Mouse (Mus musculus): ENCODE measurements at regions not wholly inside any gene's neighbourhood (a gene's known extent, or its start where the extent isn't known, plus 50 kb on each side); places are given as distances from the start of the nearest gene placed in this dataset.

DNA sequence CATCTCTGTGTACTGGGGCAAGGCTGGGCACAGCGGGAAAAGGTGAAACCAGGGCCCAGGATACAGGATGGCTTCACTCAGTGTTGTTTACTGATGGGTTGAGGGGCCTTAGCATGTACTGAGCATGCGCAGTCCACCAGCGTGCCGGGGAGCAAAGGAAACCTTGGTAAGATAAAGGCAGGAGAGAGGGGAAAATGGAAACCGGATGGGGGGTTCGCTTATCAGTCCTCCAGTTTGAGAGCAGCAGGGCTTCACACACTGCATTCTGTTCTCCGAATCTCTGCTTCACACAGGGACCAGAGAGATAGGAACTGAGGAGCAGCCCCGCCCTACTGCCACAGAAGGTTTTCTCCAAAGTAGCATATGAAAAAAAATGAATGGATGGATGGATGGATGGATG lies 127.6 kb upstream of the Pabpc6 start:
- no peak for ATAC-seq (replicated peaks; ENCODE audit: insufficient number of reproducible peaks, low FRiP score, low TSS enrichment, poor library complexity, severe bottlenecking)

DNA sequence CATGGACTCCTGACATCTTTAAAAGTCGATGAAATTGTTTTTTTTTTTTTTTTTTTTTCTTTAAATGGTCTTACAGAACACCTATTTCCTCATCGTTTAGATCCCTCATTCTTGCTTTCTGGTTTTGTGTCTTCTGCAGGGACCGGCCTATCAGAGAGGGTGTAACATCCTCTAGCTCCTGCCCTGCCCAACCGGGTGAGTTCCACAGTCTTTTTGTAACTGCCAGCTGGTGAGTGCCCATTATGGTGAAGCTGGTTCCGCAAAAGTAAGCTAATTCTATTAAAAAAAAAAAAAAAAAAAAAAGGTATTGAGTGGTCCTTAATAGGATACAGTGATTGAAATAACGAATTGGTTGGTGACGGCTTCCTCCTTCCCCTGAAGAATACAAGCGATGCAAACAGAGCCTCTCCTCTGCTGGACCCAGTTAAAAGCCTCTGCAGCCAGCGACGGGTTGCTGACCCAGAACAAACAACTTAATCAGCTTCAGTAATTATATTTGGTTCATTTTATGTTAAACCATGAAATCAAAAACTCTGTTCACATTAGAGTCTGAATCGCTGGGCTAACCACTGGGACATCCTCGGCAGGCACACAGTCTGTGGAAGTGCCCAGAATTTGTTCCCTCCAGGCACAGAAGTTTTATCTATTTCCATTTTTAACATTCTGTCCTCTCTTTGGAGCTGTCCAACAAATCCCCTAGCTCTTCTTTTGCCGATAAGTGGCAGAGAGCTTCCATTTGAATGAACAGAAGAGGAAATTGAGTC lies 126.9 kb upstream of the Pabpc6 start:
- no peak for ATAC-seq (replicated peaks; ENCODE audit: insufficient number of reproducible peaks, low FRiP score, low TSS enrichment, poor library complexity, severe bottlenecking)

DNA sequence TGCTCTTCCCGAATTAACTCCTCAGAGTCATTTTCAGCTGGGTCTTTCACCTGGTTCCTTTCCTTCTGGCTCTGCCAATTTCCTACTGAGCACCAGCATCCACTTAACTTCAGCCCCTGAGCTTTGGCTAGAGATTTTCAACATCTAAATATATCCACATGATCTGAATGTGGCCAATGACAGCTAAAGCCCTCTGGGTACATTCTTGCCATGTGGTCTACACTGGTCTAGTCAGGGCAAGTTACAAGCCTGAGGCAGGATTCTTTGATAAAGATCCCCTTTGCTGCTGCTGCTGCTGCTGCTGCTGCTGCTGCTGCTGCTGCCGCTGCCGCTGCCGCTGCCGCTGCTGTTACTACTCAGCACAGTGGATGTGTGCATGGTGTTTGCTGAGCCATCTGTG lies 109.3 kb upstream of the Pabpc6 start:
- ATAC-seq (replicated peaks; ENCODE audit: insufficient number of reproducible peaks, low FRiP score, low TSS enrichment, poor library complexity, severe bottlenecking) = no peak

DNA sequence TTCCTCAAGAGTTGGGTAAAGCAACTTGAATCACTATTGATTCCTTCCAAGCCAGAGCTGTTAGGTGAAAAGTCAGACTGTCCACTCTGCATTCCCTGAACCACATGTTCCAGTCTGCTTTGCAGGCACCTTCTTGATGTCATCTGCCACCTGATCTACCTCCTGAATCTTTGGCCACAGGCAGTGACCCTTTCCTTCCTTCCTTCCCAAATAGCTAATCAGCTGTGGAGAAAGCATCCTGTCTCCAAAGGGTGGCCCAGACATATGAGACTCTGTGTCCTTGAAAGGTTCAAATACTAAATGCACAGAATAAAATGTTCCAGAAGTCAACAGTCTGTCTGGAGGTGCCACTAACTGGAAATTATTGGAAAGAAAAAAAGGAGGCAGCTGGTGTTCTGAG lies 107.6 kb upstream of the Pabpc6 start:
- ATAC-seq (replicated peaks; ENCODE audit: insufficient number of reproducible peaks, low FRiP score, low TSS enrichment, poor library complexity, severe bottlenecking) = no peak

DNA sequence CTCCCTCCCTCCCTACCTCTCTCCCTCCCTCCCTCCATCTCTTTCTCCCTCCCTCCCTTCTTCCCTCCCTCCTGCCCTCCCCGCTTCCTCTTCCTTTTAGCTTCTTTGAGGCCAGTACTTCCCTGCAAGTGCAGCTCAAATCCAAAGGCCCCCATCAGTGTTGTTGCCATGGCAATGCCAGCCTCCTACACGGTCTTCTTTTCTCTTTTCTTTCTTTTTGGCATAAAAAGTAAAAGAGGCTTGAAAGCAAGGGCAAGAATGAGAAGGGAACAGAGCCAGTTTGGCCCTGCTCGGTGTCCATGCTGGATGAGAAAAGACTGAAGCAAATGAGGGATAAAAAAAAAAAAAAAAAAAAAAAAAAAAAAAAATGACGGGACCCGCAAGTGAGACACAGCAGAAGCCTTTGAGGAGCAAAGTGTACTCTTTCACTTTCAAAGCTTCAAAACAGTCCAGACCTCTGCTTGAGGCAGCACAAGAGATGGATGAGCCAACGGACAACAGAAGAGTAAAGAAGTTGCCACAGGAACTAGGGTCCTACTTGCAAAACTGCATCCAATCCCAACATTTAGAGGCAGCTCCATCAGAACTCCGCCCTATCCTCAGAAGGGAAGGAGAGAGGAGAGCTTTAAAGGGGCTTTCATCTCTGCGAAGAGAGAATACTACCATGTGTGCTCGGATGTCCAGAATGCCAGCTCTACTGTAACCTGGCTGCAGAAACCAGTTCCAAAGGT lies 106.9 kb upstream of the Pabpc6 start:
- ATAC-seq (replicated peaks; ENCODE audit: insufficient number of reproducible peaks, low FRiP score, low TSS enrichment, poor library complexity, severe bottlenecking) = no peak

DNA sequence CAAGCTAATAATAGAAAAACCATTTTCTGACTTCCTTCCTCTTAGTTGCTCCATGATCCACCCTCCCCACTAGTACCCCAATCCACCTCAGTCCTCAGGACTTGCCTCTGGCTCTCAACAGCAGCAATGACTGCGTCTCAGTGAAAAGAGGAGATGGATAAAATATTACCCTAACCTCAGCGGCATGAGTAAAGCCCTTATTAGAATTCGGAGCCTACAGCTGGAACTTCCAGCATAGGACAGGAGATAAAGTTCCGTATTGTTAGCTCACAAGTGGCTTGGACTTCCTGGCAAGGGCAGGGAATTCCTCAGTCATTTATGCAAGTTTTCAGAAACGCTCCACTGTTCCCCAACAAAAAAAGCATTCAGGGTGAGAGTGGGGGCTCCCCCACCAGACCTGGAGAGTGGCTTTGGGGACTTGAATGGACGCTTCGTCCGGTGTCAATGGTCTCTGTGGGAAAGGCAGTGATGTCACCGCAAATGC lies 106.2 kb upstream of the Pabpc6 start:
- ATAC-seq (replicated peaks; ENCODE audit: insufficient number of reproducible peaks, low FRiP score, low TSS enrichment, poor library complexity, severe bottlenecking) = no peak

DNA sequence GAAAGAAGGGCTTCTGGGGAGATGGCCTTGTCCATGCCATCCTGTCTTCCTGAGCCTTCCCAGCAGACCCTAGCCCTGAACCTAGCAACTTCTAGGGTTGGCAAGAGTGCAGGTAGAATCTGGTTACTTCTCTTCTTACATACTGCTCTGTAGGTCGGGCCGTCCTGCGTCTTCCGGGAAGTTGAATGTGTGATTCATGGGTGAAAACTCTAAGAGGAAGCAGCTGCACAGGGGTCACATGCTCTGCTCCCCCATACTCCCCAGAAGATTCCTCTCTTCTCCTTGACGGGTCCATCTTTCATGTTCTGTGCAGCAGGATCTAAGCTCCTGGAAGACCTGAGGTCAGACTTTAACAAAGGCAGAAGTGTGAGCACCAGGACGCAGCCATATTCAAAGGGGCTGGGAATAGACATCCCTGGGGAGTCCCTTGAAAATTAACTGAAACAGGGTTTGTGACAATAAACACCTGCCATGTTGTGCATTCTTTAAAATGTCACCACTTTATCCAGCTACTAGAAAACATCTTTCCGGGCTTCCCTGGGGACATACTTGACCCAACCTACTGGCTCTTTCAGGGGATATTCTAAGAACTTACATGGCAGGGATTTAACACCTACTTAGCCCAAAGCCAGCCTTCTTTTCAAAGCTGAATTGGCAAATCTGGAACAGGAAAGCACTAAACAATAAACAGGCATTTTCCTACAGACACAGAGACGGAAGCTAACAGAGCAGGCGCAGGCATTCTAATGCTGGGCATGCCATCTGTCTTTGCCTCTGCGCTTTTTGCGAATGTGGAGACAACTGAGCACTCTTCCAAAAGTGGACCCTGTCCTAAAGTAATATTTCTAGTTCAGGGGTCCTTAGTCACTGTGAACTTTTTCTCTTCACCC lies 105.5 kb upstream of the Pabpc6 start:
- ATAC-seq (replicated peaks; ENCODE audit: insufficient number of reproducible peaks, low FRiP score, low TSS enrichment, poor library complexity, severe bottlenecking) = 0 out of 2 replicates have a peak, but pooled peaks have one; percentile 41

DNA sequence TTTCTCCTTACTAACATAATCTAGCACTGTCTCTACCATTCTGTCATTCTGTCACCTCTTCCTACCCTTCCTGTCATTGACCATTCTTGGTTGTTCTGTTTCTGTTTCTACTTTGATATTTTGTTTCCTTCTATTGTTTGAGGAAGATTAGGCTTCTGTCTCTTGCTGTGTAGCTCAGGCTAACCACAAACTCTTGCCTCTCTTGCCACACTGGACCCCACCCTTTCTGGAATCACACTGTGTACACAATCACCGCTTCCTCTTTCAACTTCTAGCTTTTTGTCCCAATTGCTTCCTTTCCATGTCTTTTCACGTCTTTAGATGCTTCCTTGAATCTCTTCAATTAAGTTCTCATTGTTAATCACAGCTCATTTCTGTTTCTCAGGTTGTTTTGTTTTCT lies 104.2 kb upstream of the Pabpc6 start:
- peak; percentile 91 for ATAC-seq (replicated peaks; ENCODE audit: insufficient number of reproducible peaks, low FRiP score, low TSS enrichment, poor library complexity, severe bottlenecking)

DNA sequence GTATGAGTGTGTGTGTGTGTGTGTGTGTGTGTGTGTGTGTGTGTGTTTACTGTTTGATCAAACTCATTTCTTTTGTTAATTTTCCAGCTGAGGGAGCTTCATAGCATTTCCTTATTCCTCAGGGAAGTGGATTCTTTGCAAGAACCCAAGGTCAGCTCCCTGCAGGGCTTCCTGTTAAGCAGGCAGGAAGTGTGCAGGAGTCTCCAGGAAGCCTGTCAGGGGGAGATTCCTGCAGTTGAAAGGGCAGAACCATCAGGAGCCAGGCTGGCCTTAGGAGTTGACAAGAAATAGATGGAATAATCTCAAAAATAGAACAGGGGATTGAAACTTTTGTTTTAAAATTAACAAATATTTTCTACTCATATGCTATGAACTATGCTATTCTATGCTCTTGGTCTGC lies 98.8 kb upstream of the Pabpc6 start:
- no peak for ATAC-seq (replicated peaks; ENCODE audit: insufficient number of reproducible peaks, low FRiP score, low TSS enrichment, poor library complexity, severe bottlenecking)

DNA sequence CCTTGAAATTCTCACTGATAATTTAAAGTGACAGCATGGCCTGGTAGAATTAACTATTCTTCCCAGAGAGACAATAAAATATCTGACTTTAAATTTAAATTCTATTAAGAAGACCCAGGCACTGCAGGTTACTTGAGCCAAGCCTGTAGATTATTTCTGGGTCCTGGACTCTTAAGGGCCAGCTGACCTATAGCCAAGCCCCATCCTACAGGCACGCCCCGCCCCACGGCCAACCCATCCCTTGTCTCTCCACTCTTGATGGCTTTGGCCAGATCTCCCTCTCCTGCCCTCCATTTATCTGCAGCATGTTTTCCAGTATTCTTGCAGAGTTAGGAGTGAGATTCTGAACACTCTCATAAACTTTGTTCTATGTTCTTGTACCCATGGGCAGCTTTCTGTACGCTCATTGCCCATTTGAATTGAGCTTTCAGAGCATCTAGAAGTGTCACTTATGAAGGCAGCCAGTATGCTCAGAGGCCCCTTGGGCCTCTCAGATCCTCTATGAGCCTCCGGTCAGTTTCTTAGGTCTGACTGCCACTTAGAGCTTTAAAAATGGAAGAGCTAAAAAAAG lies 96.2 kb upstream of the Pabpc6 start:
- no peak for ATAC-seq (replicated peaks; ENCODE audit: insufficient number of reproducible peaks, low FRiP score, low TSS enrichment, poor library complexity, severe bottlenecking)

DNA sequence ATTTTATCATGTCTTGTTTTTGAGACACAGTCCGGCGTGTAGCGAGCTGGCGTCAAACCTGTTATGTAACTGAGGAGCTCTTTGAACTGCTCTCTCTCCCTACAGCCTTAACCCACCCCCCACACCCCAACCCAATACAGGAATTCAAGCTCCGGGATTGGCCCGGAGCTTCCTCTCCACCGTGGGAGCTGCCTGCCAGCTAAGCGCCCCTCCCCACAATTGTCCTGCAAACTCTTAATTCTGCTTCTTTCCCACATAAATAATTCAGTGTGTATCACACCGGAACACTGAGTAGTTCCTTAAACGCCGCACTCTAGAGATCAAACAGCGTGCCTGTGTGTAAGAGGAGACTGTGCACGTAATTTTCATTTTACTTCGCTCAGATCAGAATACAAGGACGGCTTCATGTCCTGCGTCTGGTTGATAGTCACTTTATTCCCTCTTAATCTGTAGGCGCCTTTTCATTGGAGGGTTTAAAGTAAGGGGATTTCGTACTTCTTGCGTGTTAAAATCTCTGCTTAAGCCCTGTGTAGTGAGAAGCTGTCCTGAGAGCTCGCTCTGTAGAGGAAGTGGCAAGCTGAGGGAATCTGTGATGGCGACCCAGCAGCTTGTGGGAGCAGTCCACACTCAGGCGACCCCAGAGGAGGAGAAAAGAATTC lies 95.3 kb upstream of the Pabpc6 start:
- ATAC-seq (replicated peaks; ENCODE audit: insufficient number of reproducible peaks, low FRiP score, low TSS enrichment, poor library complexity, severe bottlenecking) = no peak

DNA sequence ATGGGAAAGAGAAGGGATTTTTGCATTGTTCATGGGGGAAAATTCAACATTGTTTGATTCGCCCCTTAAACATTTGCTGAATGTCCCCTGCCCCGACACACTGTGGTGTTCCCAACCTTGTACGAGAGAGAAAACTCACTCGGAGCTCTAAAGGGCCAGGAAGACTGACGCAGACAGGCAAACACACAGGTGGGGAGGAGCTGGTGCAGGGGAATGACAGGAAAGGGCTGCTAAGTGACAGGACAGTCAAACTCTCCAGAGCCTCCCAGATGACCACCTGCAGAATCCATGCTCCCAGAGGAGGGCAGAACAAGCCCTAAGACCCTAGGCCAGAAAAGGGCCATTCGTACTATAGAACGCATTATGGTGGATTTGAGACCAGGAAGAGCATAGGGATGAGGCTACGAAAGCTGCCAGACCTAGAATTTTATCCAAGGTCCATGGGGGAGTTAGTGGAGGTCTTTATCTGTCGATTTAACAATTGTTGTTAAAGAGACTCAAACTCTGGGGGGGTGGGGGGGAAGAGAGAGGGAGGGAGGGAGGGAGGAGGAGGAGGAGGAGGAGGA lies 94.6 kb upstream of the Pabpc6 start:
- 0 out of 2 replicates have a peak, but pooled peaks have one; percentile 3 for ATAC-seq (replicated peaks; ENCODE audit: insufficient number of reproducible peaks, low FRiP score, low TSS enrichment, poor library complexity, severe bottlenecking)

DNA sequence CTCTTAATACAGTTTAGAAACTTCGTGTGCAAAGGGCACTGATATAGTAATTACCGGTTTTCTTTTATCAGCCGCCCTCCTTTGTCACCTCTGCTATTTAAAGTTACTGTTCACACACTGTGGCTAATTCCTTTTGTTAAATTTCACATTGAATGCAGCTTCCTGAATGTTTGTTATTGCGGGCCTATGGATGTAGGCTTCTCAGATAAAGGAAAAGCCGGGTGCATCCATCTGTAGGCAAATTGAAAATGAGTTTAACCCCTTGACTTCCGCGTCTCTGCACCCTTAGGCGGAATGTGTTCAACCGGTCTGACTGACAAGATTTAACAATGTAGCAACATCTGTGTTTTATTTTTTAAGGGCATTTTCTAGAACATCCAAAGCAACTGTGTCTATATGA lies 93.6 kb upstream of the Pabpc6 start:
- no peak for ATAC-seq (replicated peaks; ENCODE audit: insufficient number of reproducible peaks, low FRiP score, low TSS enrichment, poor library complexity, severe bottlenecking)

DNA sequence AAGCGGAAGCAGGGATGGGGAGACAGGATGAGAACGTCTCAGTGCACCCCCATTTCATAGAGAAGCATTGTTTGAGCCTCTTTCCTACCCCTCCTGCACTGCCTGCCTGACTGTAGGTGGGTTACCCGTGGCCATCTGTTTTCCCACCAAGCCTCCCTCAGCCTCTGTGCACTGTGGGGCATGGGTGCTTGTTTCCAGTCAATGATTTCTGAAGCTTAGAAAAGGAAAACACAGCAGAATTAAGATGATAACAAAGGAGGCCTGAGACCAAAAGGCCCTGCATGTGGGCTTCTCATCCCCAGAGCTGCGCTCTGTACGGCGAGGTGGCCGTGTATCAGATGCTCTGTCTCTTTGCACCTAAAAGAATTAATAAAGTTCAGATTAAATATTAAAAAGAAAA lies 92.9 kb upstream of the Pabpc6 start:
- ATAC-seq (replicated peaks; ENCODE audit: insufficient number of reproducible peaks, low FRiP score, low TSS enrichment, poor library complexity, severe bottlenecking) = no peak

DNA sequence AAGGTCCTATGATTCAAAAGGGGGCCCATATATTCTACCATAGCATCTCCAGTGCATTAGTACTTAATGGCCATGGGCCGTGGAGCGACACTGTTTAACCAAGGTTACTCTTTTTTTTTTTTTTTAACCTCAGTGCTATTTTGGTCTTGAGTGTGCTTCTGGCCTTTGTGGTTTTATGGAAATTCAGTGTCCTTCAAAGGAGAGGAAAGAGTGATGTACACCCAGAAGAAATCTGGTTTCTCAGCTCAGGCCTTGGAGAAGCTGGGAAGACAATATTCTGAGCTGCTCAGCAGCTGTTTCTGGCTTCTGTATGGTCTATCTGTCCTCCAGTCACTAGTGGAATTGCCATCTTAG lies 91.2 kb upstream of the Pabpc6 start:
- ATAC-seq (replicated peaks; ENCODE audit: insufficient number of reproducible peaks, low FRiP score, low TSS enrichment, poor library complexity, severe bottlenecking) = no peak

DNA sequence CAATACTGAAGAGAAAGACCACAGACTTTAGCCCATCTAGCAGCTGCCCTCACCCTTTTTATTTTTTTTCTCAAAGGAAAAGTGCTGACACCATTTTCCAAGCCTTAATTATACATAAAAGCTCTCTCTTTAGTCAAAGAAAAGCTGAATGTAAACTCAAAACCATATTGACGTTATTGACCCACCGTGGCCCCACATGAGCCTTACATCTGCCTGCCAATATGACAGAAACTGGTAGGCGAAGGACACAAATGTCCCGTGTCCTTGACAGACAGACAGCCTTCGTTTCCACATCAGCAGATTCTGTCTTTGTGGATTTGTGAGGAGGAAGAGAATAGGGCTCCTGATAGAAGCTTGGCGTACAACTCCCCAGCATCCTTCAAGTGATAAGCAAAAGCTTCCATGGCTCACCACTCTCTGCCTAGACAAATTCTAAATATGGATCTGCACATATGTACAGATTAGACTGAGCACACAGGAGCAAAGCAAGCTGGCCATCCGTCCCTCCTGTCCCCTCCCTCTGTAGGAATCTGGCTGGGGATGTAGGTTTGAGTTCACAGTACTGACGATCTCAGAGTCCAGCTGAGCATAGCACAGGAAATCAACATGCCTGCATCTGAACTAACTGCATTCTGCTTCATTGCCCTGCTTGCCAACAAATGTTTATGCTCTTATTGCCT lies 90.6 kb upstream of the Pabpc6 start:
- ATAC-seq (replicated peaks; ENCODE audit: insufficient number of reproducible peaks, low FRiP score, low TSS enrichment, poor library complexity, severe bottlenecking) = no peak

DNA sequence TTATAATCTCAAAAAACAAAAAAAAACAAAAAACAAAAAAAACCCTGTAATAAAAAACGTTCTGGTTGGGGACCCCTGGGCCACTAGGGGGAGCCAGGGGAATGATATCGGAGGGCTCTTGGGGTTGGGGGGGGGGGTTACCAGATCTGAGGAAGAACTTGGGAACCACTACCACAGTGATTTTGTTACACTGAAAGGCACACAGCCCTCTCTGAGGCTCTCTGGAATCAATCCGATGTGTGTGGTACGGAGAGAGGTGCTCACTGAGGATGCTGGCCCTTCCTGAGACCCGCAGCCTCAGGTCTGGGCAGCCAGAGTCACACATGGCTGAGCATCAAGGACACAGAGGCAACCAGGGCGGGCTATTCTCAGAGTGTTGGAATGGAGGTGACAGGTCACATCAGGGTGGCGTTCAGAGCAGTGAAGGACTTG lies 89.9 kb upstream of the Pabpc6 start:
- no peak for ATAC-seq (replicated peaks; ENCODE audit: insufficient number of reproducible peaks, low FRiP score, low TSS enrichment, poor library complexity, severe bottlenecking)

Measured in monocyte, adult 5-6 weeks (primary cell).